Mouse (Mus musculus): ENCODE data around the gene Uqcrc2.

Uqcrc2 gene

DNA sequence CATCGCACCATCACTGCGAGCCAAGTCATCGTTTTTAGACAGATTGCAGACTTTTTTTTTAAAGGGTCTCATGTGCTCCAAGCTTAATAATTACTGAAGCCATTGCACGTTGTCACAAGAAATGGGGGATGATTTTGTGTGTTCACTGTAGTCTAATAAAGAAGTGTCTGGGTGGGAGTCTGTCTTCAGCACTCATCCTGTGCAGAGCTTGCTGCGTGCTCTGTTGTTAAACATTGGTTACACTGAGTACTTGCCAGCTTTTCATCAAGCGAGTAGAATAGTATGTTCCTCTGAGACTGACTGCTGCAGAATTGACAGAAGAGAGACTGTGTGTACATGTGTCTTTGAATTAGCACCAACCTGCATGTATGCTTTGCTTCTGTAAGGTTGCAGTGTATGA lies 50.3 kb downstream of the Uqcrc2 start:
- in situ Hi-C loops (cut with MboI; ENCODE audit: low sequenced_read_pairs), result no loop called here

DNA sequence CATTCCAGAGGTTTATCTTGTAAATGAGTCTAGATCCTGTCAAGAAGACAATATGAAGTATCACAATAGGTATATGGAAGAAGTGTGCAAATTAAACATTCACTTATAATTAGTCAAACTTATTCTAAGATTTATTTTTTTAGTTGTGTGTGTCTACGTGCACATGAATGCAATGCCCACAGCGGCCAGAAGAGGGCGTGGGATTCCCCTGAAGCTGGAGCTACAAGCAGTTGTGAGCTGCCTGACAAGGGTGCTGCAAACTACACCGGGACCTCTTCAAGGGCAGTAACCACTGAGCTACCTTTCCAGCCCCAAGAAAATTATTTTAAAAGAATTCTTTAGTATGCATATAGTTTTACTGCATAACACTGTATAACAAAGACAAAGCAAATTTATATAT lies 55.7 kb downstream of the Uqcrc2 start:
- in situ Hi-C loops (cut with MboI; ENCODE audit: low sequenced_read_pairs), result no loop called here

DNA sequence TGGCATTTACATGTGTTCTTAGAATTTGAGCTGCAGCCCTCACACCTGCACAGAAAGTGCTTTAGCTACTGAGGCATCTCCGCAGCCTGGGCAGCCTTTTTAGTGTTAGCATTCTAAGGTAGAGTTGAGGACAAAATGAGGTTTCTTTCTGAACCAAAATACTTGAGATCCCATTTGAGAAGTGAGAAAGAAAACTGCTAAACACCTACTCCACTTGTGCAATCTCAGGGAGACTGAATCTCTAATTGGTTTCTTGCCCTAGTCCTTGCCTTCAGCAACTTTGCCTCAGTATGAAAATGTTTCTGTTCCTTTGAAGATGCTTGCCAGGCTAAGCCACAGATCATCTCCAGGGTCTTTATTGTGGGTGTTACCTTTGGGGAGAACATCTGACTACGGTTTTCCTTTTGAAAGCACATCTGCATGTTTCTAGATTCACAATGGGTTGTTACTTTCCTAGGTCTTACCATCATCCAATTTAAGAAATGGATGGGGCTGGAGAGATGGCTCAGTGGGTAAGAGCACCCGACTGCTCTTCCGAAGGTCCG lies 58.9 kb downstream of the Uqcrc2 start:
- in situ Hi-C loops (cut with MboI; ENCODE audit: low sequenced_read_pairs), result no loop called here

DNA sequence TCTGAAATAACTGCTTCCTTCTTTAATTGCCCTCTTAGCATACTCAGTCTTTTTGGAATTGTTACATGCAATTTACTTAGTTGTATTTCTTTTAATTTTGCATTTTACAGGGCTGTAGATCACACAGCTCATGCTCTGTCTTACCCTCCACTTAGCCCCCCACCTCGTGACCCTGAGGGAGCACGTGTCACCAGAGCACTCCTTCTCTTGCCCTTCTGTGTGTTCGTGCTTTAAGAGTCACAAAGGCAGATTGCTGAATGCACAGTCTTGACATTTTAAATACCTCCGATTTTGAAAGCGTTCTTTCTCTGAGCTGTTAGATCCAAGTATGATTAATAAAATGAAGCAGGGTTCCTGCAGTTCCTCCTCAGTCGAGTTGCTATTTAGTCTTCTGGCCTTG lies 60.2 kb downstream of the Uqcrc2 start:
- in situ Hi-C loops (cut with MboI; ENCODE audit: low sequenced_read_pairs), result no loop called here

DNA sequence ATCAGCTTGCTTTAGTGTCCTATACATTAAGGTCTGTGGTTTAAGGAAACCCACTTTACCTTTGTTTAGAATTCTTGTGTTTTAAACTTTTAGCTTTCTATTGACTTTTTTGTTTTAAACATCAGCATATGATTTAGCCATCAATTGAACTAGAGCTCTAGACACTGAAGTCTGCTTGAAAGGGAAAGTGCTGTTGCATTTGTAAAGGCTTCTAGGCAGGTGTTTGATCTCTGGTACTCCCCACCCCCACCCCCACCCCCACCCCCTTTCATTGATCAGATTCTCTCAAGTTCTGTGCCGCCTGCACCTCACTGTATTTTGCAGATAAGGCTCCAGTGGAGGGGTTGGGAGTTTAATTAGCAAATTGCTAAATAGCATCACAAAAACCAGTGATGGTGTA lies 60.7 kb downstream of the Uqcrc2 start:
- in situ Hi-C loops (cut with MboI; ENCODE audit: low sequenced_read_pairs), result no loop called here

DNA sequence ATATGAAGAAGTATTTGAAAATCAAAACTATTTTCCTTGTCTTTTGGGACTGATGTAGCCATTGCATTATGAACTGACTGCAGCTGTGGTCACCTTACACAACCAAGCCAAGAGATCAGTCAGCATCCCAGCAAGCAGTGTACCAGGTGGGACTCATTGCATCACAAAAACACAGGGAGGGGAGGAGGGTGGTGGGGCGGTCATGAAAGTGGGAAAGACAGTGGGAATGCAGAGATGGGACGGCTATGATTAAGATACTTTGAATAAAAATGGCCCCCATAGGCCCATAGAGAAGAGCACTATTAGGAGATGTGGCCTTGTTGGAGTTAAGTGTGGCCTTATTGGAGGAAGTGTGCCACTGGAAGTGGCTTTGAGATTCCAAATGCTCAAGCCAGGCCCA lies 61.4 kb downstream of the Uqcrc2 start:
- in situ Hi-C loops (cut with MboI; ENCODE audit: low sequenced_read_pairs), result no loop called here

DNA sequence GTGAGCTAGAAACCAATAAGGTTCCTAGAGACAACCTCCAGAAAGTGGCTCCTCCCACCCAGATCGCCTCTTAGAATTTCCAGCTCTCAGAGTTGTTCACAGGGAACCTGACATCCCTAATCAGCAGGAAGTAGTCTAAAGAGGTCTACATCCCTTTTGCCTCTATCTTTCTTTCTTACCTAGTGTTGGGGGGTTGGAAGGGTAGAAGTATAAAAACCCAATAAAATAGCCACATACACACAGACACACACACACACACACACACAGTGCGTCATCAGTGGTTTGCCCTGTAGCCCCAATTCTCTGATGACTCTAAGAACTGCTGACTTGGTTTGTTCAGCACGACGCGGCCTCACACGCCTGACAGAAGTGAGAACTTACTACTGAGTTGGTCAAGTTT lies 64.6 kb downstream of the Uqcrc2 start:
- in situ Hi-C loops (cut with MboI; ENCODE audit: low sequenced_read_pairs), result no loop called here

DNA sequence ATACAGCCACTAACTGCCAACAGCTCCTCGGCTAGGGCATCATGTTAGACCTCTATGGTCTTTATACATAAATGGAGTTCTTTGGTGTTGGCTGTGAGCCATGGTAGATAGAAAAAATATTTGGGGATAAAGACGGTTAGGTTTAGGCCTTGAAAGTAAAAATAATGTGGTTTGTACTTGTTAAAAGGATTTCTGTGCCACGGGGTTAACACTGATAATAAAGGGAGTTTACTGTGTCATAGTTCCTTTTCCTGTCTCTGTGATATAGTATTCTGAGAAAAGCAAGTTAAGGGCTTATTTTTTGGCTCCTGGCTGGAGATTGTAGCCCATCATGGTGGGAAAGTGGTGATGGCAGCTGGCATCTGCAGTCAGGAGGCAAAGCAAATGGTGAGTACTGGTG lies 68.9 kb downstream of the Uqcrc2 start:
- in situ Hi-C loops (cut with MboI; ENCODE audit: low sequenced_read_pairs), result no loop called here
